Mouse (Mus musculus): ENCODE data around the gene Sprr2k. TPM values are rescaled to one million over a fixed set of nuclear protein-coding genes. Genes with fewer than 3 reads are reported as not detected.

The Sprr2k gene
- not detected for polyA plus RNA-seq (2017; shearing (Covaris generic))

DNA sequence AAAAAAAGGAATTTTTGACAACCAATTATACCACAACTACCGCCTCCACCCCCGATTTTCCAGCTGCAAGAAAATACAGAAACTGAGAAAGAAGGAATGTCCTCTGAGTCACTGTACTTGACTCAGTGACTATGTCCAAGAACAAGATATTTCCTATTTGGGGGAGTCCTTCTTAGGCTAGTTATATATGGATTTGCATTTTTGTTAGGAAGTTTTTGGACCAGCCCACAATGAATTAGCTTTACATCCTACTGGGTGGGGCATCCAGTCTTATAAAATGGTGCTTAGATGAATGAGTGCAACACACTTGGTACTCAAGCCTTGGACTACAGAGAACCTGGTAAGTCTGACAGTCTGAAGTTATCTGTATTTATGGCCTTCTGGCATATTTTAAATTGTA lies at the start of gene Sprr2k:
Sprr2k (plus strand) TSS at position 301 of the 400 bp plus-strand sequence.

DNA sequence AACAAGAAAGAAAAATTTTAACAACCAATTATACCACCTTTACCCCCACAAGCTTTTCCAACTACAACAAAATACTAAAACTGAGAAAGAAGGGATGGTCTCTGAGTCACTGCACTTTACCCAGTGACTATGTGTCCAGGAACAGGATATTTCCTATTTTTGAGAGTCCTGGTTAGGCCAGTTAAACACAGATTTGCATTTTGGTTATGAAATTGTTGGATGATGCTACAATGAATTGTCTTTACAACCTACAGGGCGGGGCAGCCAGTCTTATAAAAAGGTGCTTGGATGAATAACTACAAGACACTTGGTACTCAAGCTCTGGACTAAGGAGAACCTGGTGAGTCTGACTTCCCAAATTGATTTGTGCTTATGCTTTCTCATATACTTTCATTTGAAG lies 47.0 kb upstream of the Sprr2k start, which contains the start of gene Sprr2h:
Sprr2h (plus strand) TSS at position 301 of the 400 bp plus-strand sequence.

DNA sequence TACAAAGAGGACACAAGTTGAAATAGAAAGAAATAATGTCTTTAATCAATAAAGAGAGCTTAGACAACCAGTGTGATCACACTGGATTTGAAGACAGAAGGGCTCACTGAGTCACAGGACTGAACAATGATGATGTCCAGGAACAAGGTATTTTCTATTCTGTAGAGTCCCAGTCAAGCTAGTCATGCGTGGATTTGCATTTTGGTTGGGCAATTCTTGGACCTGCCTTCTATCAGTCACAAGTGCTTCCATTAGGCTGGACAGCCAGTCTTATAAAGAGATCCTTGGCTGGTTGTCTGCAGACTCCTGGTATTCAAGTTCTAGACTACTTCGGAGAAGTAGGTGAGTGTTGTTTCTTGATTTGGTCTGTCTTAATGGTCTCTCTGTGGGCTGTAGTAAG lies 24.7 kb upstream of the Sprr2k start, which contains the start of gene Sprr2i:
Sprr2i (plus strand) TSS at position 301 of the 400 bp plus-strand sequence.

DNA sequence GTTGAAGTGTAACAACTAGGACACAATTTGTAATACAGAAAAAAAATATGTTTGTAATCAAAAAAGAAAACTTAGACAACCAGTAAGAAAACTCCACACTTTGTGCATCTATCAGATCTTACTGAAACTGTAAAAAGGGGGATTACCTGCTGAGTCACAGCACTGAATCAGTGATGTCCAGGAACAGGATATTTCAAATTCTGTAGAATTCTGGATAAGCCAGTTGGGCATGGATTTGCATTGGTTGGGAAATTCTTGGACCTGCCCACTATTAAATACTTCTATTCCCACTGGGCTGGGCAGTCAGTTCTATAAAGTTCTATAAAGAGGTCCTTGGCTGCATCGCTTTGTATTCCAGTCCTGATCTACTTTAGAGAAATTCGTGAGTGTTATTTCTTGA lies 14.6 kb upstream of the Sprr2k start, which contains the start of gene Sprr2j-ps:
Sprr2j-ps (plus strand) TSS at position 301 of the 400 bp plus-strand sequence.

DNA sequence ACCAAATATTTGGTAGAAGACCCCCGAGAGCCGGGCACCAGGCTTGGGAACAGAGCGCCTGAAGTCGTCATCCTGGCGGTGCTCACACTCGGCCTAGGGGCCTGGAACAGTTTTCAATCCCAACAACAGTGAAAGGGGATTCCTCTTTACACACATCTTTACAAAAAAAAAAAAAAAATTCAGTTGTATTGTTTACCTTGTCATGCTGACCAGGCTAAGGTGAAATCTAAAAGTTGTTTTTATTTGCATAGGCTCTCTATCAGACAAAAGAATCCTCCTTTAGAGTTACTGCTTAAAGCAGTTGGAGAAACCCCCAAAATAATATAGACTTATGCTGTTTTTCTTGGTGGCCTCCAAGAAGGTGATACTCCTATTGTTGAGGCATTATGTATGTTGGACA lies 3.1 kb upstream of the Sprr2k start, which contains the start of gene Gm9774:
Gm9774 (minus strand) TSS at position 101 of the 400 bp plus-strand sequence.

DNA sequence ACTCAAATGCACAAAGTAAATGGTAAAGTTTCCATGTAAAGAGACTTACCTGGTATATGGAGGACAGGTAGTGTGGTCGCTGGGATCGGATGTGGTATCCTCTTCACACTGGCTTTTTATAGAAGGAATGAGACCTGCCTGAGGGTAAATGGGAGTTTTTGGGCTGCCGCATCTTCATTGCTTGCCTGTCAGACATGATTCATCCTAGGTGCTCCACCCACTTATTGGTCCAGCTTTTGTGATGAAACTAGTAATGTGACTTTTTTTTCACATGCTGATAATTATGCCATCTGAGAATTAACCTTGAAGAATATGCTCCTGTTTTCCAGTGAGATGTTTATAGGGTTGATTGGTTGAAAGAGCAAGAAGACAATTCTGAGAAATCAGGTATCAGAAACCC lies 6.3 kb downstream of the Sprr2k start, which contains the start of gene Sprr1b:
Sprr1b (minus strand) TSS at position 101 of the 400 bp plus-strand sequence.

DNA sequence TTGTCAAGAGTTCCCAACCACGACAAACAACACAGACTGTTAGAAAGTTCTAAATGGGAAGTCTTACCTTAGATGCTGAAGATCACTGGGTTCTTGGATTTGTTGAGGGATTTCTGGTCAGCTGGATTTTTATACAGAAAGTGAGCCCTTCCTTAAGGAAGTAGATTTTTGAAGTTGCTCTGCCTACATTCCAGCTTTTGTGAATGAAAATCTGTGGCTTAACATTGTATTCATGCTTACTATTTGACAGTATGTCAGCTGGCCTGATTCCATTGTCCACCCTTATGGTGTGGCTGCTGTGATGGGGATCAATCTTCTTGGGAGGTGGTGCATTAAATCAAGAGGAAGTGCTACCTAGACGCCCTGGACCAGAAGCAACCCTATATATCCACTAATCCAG lies 26.2 kb downstream of the Sprr2k start, which contains the start of gene Sprr3:
Sprr3 (minus strand) TSS at position 101 of the 400 bp plus-strand sequence.

Other genes with a start within 250 kb of the Sprr2k start
- not detected for gene Sprr2a1, start 216.8 kb upstream of the Sprr2k start, polyA plus RNA-seq (2017; shearing (Covaris generic))
- not detected for gene Sprr2a2, start 216.7 kb upstream of the Sprr2k start, polyA plus RNA-seq (2017; shearing (Covaris generic))
- gene Sprr2a3, start 147.2 kb upstream of the Sprr2k start, polyA plus RNA-seq (2017; shearing (Covaris generic)): not detected
- gene Sprr2b, start 116.0 kb upstream of the Sprr2k start, polyA plus RNA-seq (2017; shearing (Covaris generic)): not detected
- gene Sprr2d, start 93.4 kb upstream of the Sprr2k start, polyA plus RNA-seq (2017; shearing (Covaris generic)): not detected
- not detected for gene Sprr2e, start 80.4 kb upstream of the Sprr2k start, polyA plus RNA-seq (2017; shearing (Covaris generic))
- gene Sprr2f, start 67.4 kb upstream of the Sprr2k start, polyA plus RNA-seq (2017; shearing (Covaris generic)): not detected
- not detected for gene Sprr2h, start 46.9 kb upstream of the Sprr2k start, polyA plus RNA-seq (2017; shearing (Covaris generic))
- not detected for gene Sprr2i, start 24.6 kb upstream of the Sprr2k start, polyA plus RNA-seq (2017; shearing (Covaris generic))
- not detected for gene Sprr2j-ps, start 14.5 kb upstream of the Sprr2k start, polyA plus RNA-seq (2017; shearing (Covaris generic))
- gene Gm9774, start 3.2 kb upstream of the Sprr2k start, polyA plus RNA-seq (2017; shearing (Covaris generic)): 17.2 TPM
- not detected for gene Sprr1b, start 6.2 kb downstream of the Sprr2k start, polyA plus RNA-seq (2017; shearing (Covaris generic))
- gene Sprr3, start 26.1 kb downstream of the Sprr2k start, polyA plus RNA-seq (2017; shearing (Covaris generic)): not detected
- not detected for gene Sprr1a, start 53.3 kb downstream of the Sprr2k start, polyA plus RNA-seq (2017; shearing (Covaris generic))
- gene Sprr4, start 67.9 kb downstream of the Sprr2k start, polyA plus RNA-seq (2017; shearing (Covaris generic)): not detected
- not detected for gene 2310046K23Rik, start 101.9 kb downstream of the Sprr2k start, polyA plus RNA-seq (2017; shearing (Covaris generic))
- not detected for gene Ivl, start 141.2 kb downstream of the Sprr2k start, polyA plus RNA-seq (2017; shearing (Covaris generic))
- not detected for gene Smcp, start 156.4 kb downstream of the Sprr2k start, polyA plus RNA-seq (2017; shearing (Covaris generic))
- gene 2210017I01Rik, start 174.9 kb downstream of the Sprr2k start, polyA plus RNA-seq (2017; shearing (Covaris generic)): not detected
- gene Lce6a, start 189.1 kb downstream of the Sprr2k start, polyA plus RNA-seq (2017; shearing (Covaris generic)): not detected
- gene Lce1a1, start 215.7 kb downstream of the Sprr2k start, polyA plus RNA-seq (2017; shearing (Covaris generic)): not detected
- gene Lce1b, start 224.3 kb downstream of the Sprr2k start, polyA plus RNA-seq (2017; shearing (Covaris generic)): not detected
- not detected for gene Lce1a2, start 237.7 kb downstream of the Sprr2k start, polyA plus RNA-seq (2017; shearing (Covaris generic))
- not detected for gene Lce1c, start 246.7 kb downstream of the Sprr2k start, polyA plus RNA-seq (2017; shearing (Covaris generic))